Mouse (Mus musculus): ENCODE results near the gene Gm40193.

DNA sequence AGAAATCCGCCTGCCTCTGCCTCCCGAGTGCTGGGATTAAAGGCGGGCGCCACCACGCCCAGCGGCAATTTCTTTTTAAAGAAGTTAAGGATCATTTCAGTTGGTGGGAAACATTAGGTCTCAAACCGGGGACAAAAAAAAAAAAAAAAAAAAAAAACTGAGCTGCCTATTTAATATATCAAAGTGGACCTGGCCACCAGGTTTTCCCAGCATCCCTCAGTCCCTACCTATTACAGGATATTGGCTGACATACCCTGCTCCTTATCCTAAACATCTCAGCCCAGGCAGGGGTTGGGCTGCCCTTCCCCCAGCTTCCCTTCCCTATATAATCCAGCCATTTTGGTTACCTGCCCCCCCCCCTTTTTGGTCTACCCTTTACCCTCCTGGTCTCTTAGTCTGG, 20.9 kb downstream of the Gm40193 start:
- TF ChIP-seq GATA1 (IDR thresholded peaks at IDR 0.05; ENCODE audit: borderline replicate concordance, low read length) (no peak), FLI1 (IDR thresholded peaks at IDR 0.05; ENCODE audit: low read length) (no peak)
